ENCODE assay signal across 8 mouse cellular contexts in the genomic region with DNA sequence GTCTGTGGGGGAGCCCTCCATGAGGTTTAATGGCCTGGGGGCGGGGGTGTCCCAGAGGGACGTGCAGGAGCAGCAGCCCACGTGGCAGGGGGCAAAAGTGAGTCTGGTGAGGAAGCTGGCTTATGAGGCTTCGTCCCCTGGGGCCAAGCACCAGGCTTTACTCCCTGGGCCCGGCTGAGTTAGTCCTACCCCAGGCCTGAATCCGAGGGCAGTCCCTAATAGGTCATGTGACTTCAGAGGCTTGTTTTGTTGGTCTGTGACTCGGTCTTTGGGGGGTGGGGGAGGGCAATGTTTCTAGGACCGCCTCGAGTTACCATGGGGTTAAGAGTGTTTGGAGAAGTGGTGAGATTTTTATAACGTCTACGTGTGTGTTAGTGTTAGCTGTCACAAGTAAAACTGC. TPM values are rescaled to one million over a fixed set of nuclear protein-coding genes. Genes with fewer than 3 reads are reported as not detected.
DNase-seq lines count a peak whose midpoint lies in the region; ATAC-seq lines count a peak whose summit lies in the region.

No protein-coding gene starts in this region.

- no peak overlapping the region for H3K4me3 ChIP-seq in liver, embryonic 11.5 days (ENCODE audit: low read depth, low read length)
- H3K4me3 ChIP-seq in forebrain, embryonic 15.5 days, result no peak overlapping the region
- no peak overlapping the region for H3K4me3 ChIP-seq in limb, embryonic 12.5 days (replicated peaks)
- no peak overlapping the region for H3K4me3 ChIP-seq in stomach, embryonic 14.5 days (ENCODE audit: low read depth, low read length)

- H3K9ac ChIP-seq in liver, embryonic 11.5 days (ENCODE audit: low read depth, low read length), result no peak overlapping the region
- no peak overlapping the region for H3K9ac ChIP-seq in forebrain, embryonic 15.5 days (replicated peaks)
- no peak overlapping the region for H3K9ac ChIP-seq in limb, embryonic 12.5 days (replicated peaks)
- no peak overlapping the region for H3K9ac ChIP-seq in stomach, embryonic 14.5 days (replicated peaks; ENCODE audit: low read depth, low read length)

- H3K27me3 ChIP-seq in liver, embryonic 11.5 days (replicated peaks; ENCODE audit: control insufficient read depth, insufficient read depth, low read length), result no peaks in the 10 kb centered on the region
- H3K27me3 ChIP-seq in forebrain, embryonic 15.5 days, result no peaks in the 10 kb centered on the region
- H3K27me3 ChIP-seq in limb, embryonic 12.5 days, result no peaks in the 10 kb centered on the region
- no peaks in the 10 kb centered on the region for H3K27me3 ChIP-seq in stomach, embryonic 14.5 days (ENCODE audit: control insufficient read depth, insufficient read depth, low read length)

- DNase-seq in liver, embryonic 11.5 days (ENCODE audit: low spot score), result no peak
- DNase-seq in liver, result no peak
- DNase-seq in thymus, adult 18-20 months, result no peak
- DNase-seq in urinary bladder, postnatal 36 days (ENCODE audit: low spot score in 2 of 2), result no peak

- no peaks in the 10 kb centered on the region; the same call in 1 of the 2 replicates for H3K9me3 ChIP-seq in liver, embryonic 11.5 days (ENCODE audit: control insufficient read depth, low read length)
- peaks cover 3% of the 10 kb centered on the region; the same call in 1 of the 2 replicates for H3K9me3 ChIP-seq in forebrain, embryonic 15.5 days
- peaks cover 10% of the 10 kb centered on the region; the same call in 1 of the 2 replicates for H3K9me3 ChIP-seq in limb, embryonic 12.5 days
- H3K9me3 ChIP-seq in stomach, embryonic 14.5 days (ENCODE audit: control insufficient read depth, low read depth, low read length), result peaks cover 5% of the 10 kb centered on the region; the same call in 1 of the 2 replicates

- peaks cover 7% of the 10 kb centered on the region for H3K4me1 ChIP-seq in liver, embryonic 11.5 days (replicated peaks; ENCODE audit: control insufficient read depth, insufficient read depth, low read length)
- peaks cover 4% of the 10 kb centered on the region for H3K4me1 ChIP-seq in forebrain, embryonic 15.5 days
- H3K4me1 ChIP-seq in limb, embryonic 12.5 days (replicated peaks), result peaks cover 31% of the 10 kb centered on the region
- peaks cover 31% of the 10 kb centered on the region for H3K4me1 ChIP-seq in stomach, embryonic 14.5 days (ENCODE audit: control insufficient read depth, insufficient read depth, low read length)

- H3K36me3 ChIP-seq in liver, embryonic 11.5 days (ENCODE audit: control insufficient read depth, insufficient read depth, low read length), result no peaks in the 10 kb centered on the region
- H3K36me3 ChIP-seq in forebrain, embryonic 15.5 days, result no peaks in the 10 kb centered on the region
- no peaks in the 10 kb centered on the region for H3K36me3 ChIP-seq in limb, embryonic 12.5 days
- no peaks in the 10 kb centered on the region for H3K36me3 ChIP-seq in stomach, embryonic 14.5 days (ENCODE audit: control insufficient read depth, insufficient read depth, low read length)

- H3K4me2 ChIP-seq in liver, embryonic 11.5 days, result peak overlapping the region; percentile 15; the same call in 1 of the 2 replicates
- 0 out of 2 replicates have a peak overlapping the region, but pooled peaks have one; percentile 16 for H3K4me2 ChIP-seq in forebrain, embryonic 15.5 days (replicated peaks)
- peak overlapping the region; percentile 35 for H3K4me2 ChIP-seq in limb, embryonic 12.5 days
- peak overlapping the region; percentile 19; the same call in 1 of the 2 replicates for H3K4me2 ChIP-seq in stomach, embryonic 14.5 days (replicated peaks; ENCODE audit: low read depth, low read length)

- peak; percentile 19; the same call in 1 of the 2 replicates for ATAC-seq in liver, embryonic 11.5 days (replicated peaks; ENCODE audit: low FRiP score)
- ATAC-seq in forebrain, embryonic 15.5 days (replicated peaks), result peak; percentile 39; the same call in 1 of the 2 replicates
- peak; percentile 49 for ATAC-seq in limb, embryonic 12.5 days (ENCODE audit: insufficient number of reproducible peaks, insufficient read depth, low FRiP score, low TSS enrichment, low read depth)
- peak; percentile 60 for ATAC-seq in stomach, embryonic 14.5 days (ENCODE audit: insufficient number of reproducible peaks, insufficient read depth, low FRiP score, low read depth)
- ATAC-seq in frontal cortex, adult (ENCODE audit: low TSS enrichment), result no peak

- WGBS in liver, embryonic 11.5 days, result 35% methylated on average over 11 of the region's 11 CpGs
- 31% methylated on average over 11 of the region's 11 CpGs for WGBS in forebrain, embryonic 15.5 days
- WGBS in limb, embryonic 12.5 days, result 25% methylated on average over 11 of the region's 11 CpGs
- 25% methylated on average over 11 of the region's 11 CpGs for WGBS in stomach, embryonic 14.5 days

- H3K27ac ChIP-seq in liver, embryonic 11.5 days (ENCODE audit: low read depth, low read length), result no peak overlapping the region
- no peak overlapping the region for H3K27ac ChIP-seq in forebrain, embryonic 15.5 days (replicated peaks)
- H3K27ac ChIP-seq in limb, embryonic 12.5 days, result peak overlapping the region; percentile 51; the same call in 1 of the 2 replicates
- H3K27ac ChIP-seq in stomach, embryonic 14.5 days (ENCODE audit: low read length), result peak overlapping the region; percentile 35; the same call in 1 of the 2 replicates

RNA-seq across cellular contexts. Expression of gene Fhad1, which starts 57.1 kb away (rescaled TPM):
- polyA plus RNA-seq in liver, embryonic 11.5 days (2014; fragmentation: Nextera tagmentation; extraction: Ambion mirVana), result 0.69 and 1.8 TPM in 2 replicates
- 1.5 and 3.7 TPM in 2 replicates for polyA plus RNA-seq in forebrain, embryonic 15.5 days (2015; fragmentation: Nextera tagmentation; extraction: Ambion mirVana)
- polyA plus RNA-seq in limb, embryonic 12.5 days (2016; fragmentation: Nextera tagmentation; extraction: Ambion mirVana), result 1.4 and 1.8 TPM in 2 replicates
- 0.78 and 2.5 TPM in 2 replicates for polyA plus RNA-seq in stomach, embryonic 14.5 days (2014; fragmentation: Nextera tagmentation; extraction: Ambion mirVana)

Comparison
In these comparisons a context has a peak if more than half of its experiments do, and no peak if none do; other contexts are left out.
1. H3K27ac ChIP-seq: peak in limb, embryonic 12.5 days (single experiment) and stomach, embryonic 14.5 days (single experiment); none in liver, embryonic 11.5 days (single experiment) and forebrain, embryonic 15.5 days (single experiment).
2. Peak in every context shown above with its lines, with median percentiles within 50 percentile points of each other: H3K4me2 ChIP-seq.